Mouse (Mus musculus) heart, adult 2 months (tissue): ENCODE measurements around the gene Herc4. TPM values are rescaled to one million over a fixed set of nuclear protein-coding genes. Genes with fewer than 3 reads are reported as not detected.

Experiments
- DNase-seq, 2 experiments: peaks; one replicate each; pipeline ENCODE4 v3.0.0; 2021
- H3K27ac ChIP-seq: fragments of 200-600 bp; 2 replicates; pipeline ENCODE4 v1.8.1; 2022
- H3K27me3 ChIP-seq: fragments of 200-500 bp; 2 replicates; pipeline ENCODE4 v1.6.1; 2012; ENCODE audit warnings: mild to moderate bottlenecking, low read length, inconsistent platforms, mixed read lengths; ENCODE audit not compliant: control insufficient read depth, insufficient read depth
- H3K36me3 ChIP-seq: fragments of 200-500 bp; 2 replicates; pipeline ENCODE4 v1.6.1; 2012; ENCODE audit warnings: low read length, inconsistent platforms; ENCODE audit not compliant: control insufficient read depth, insufficient read depth
- H3K4me1 ChIP-seq: fragments of 200-500 bp; 2 replicates; pipeline ENCODE4 v1.6.1; 2011; ENCODE audit warnings: low read length; ENCODE audit not compliant: control insufficient read depth, insufficient read depth
- H3K4me3 ChIP-seq: fragments of 200-600 bp; 2 replicates; pipeline ENCODE4 v1.8.1; 2022
- H3K79me2 ChIP-seq: fragments of 200-500 bp; replicated peaks from 2 replicates; pipeline ENCODE4 v1.6.1; 2012; ENCODE audit warnings: mild to moderate bottlenecking, inconsistent platforms, low read length, moderate library complexity, mixed read lengths; ENCODE audit not compliant: control insufficient read depth, insufficient read depth
- H3K9ac ChIP-seq: fragments of 200-500 bp; 2 replicates; pipeline ENCODE4 v1.6.1; 2012; ENCODE audit warnings: low read depth, mild to moderate bottlenecking, control low read depth, inconsistent platforms, low read length, mixed read lengths
- CTCF ChIP-seq: fragments of 200-600 bp; IDR thresholded peaks from 2 replicates; pipeline ENCODE4 v1.8.1; 2022; ENCODE audit warnings: antibody characterized with exemption, mild to moderate bottlenecking, moderate library complexity
- EP300 ChIP-seq: fragments of 200-500 bp; IDR thresholded peaks from 2 replicates; pipeline ENCODE4 v1.6.1; 2011; ENCODE audit warnings: low read depth, low read length, control low read depth; ENCODE audit not compliant: insufficient read depth
- POLR2A ChIP-seq: fragments of 200-500 bp; IDR thresholded peaks from 2 replicates; pipeline ENCODE4 v1.6.1; 2011; ENCODE audit warnings: mild to moderate bottlenecking, low read depth, low read length, control low read depth; ENCODE audit not compliant: insufficient read depth
- WGBS: fragments of 180-500 bp; shearing (Covaris S2); methylation state at CpG from one replicate; pipeline ENCODE4 v1.1.7; 2018; 5-methylcytosine and 5-hydroxymethylcytosine counted together
- intact Hi-C: fragments of 180-260 bp; cut with DNase I; formaldehyde crosslinking; loops from one replicate; pipeline ENCODE4 v1.15.1; 2025
- polyA plus RNA-seq: library from polyadenylated mRNA; depleted of rRNA; stranded (reverse); fragments of >200 nt; gene quantifications from 2 replicates; pipeline ENCODE4 v1.2.3, GENCODE M21; 2012
- total RNA-seq, 2 experiments: library from RNA; stranded (reverse); gene quantifications; 2 replicates each; pipeline ENCODE4 v1.2.3; 2021

Herc4 gene
- total and polyA plus RNA-seq, 3 experiments = 13.1 to 32.3 (median 30.2) TPM

DNA sequence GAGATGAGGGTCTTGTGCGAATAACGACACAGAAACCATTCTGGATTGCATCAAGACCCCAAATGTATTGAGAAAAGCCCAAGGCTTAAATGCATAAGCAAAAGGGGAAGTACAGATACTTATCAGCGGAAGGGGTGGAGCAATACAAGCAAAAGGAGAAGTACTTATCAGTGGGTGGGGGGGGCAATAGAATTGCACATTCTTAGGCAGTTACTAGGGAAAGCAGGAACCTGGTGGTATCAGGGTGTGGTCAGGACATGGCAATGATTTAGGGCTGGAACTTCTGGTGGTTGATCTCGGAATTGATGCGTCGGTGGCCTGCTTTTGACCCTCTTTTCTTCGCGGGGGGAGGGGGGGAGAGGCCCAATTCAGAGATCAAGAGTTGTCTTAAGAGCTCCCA, 7.7 kb upstream of the Herc4 start:
- intact Hi-C loops = no loop called here

GRCm38 (mm10) chr10:63236663-63237062, 6.9 kb upstream of the Herc4 start:
- Histone ChIP-seq H3K79me2 (no peaks in the 10 kb centered on the region), H3K9ac (no peak overlapping the region), H3K27ac (no peak overlapping the region), H3K27me3 (no peaks in the 10 kb centered on the region), H3K4me3 (no peak overlapping the region), H3K36me3 (no peaks in the 10 kb centered on the region), H3K4me1 (no peaks in the 10 kb centered on the region)
- DNase-seq = no peak
- 90% methylated on average over 6 of the region's 6 CpGs for WGBS
- intact Hi-C loops = no loop called here
- TF ChIP-seq CTCF = no peak
- no peak for TF ChIP-seq POLR2A
- TF ChIP-seq EP300 = no peak

More for the DNA sequence above, 7.7 kb upstream of the Herc4 start:
- Histone ChIP-seq H3K4me1 (no peaks in the 10 kb centered on the region), H3K9ac (no peak overlapping the region), H3K27ac (no peak overlapping the region), H3K79me2 (no peaks in the 10 kb centered on the region), H3K27me3 (no peaks in the 10 kb centered on the region), H3K4me3 (no peak overlapping the region), H3K36me3 (no peaks in the 10 kb centered on the region; the same call in 1 of the 2 replicates)
- DNase-seq = no peak
- TF ChIP-seq EP300 (no peak), CTCF (no peak), POLR2A (no peak)
- 86% methylated on average over 8 of the region's 8 CpGs for WGBS

DNA sequence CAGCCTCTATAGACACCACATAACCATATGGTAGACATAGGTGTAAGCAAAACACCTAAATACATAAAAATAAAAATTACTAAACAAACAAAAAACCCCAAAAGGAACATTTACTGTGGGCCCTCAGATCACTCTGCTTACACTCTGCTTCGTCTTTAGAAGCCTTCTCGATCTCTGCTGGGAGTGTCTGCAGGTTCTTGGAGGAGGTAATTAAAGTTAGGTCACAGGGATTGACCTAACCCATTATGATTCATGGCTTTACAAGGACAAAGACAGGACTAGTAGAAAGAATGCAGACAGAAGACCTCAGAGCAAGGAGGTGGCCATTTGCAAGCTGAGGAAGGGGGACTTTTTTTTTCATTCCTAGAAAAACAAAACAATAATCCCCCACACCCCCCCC, 6.4 kb upstream of the Herc4 start:
- Histone ChIP-seq H3K27ac (no peak overlapping the region), H3K36me3 (no peaks in the 10 kb centered on the region), H3K27me3 (no peaks in the 10 kb centered on the region), H3K4me1 (no peaks in the 10 kb centered on the region), H3K9ac (no peak overlapping the region), H3K79me2 (no peaks in the 10 kb centered on the region), H3K4me3 (no peak overlapping the region)
- DNase-seq = no peak
- TF ChIP-seq CTCF = no peak
- TF ChIP-seq EP300 = no peak
- no peak for TF ChIP-seq POLR2A
- intact Hi-C loops = no loop called here
- 75% methylated on average over 2 of the region's 2 CpGs for WGBS

DNA sequence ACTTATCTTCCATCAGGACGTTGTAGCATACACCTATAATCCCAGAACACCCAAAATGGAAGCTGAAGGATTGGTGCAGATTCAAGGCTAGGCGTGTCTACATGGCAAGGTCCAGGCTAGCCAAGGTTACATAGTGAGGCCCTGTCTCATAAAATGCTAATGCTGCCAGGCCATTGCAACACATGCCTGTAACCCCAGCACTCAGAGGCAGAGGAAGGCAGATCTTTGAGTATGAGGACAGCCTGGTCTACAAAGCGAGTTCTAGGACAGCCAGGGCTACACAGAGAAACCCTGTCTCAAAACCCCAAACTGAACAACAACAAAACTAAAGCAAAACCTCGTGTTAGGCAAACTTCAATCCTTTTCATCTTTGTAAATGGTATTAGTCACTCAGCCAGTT, 5.5 kb upstream of the Herc4 start:
- Histone ChIP-seq H3K27ac (no peak overlapping the region), H3K36me3 (no peaks in the 10 kb centered on the region), H3K79me2 (no peaks in the 10 kb centered on the region), H3K4me1 (no peaks in the 10 kb centered on the region; the same call in 1 of the 2 replicates), H3K27me3 (no peaks in the 10 kb centered on the region), H3K4me3 (no peak overlapping the region), H3K9ac (no peak overlapping the region)
- no peak for TF ChIP-seq EP300
- intact Hi-C loops = no loop called here
- 68% methylated on average over 4 of the region's 4 CpGs for WGBS
- DNase-seq = no peak

DNA sequence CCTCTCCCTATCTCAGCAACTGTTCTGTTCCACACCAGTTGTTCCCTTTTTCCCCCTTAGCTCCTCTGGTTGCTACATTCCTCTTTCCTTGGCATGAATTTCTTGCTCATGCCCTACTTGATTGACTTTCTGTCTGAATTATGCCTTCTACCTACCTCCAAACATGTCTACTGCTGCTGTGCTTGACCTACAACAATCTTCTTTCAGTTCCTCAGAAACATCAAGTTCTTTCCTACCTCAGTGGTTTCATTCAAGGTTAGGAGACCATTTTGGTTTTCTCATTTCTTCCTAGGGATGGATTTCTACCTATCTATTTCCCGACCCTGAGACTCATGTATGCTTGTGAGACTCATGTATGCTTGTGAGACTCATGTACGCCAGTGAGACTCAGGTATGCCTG, 3.8 kb upstream of the Herc4 start:
- TF ChIP-seq CTCF = no peak
- TF ChIP-seq POLR2A = no peak
- Histone ChIP-seq H3K36me3 (peaks cover 1% of the 10 kb centered on the region; the same call in 1 of the 2 replicates), H3K4me3 (no peak overlapping the region), H3K27ac (no peak overlapping the region), H3K9ac (no peak overlapping the region), H3K4me1 (no peaks in the 10 kb centered on the region; the same call in none of the 2 replicates), H3K79me2 (no peaks in the 10 kb centered on the region), H3K27me3 (no peaks in the 10 kb centered on the region)
- no peak for DNase-seq
- intact Hi-C loops = loop anchor here (5.0 kb wide), 2 partner anchors 142 to 218 kb away; partner anchors contain the start of genes Dnajc12, Hnrnph3, Pbld2 and Sirt1
- WGBS = 74% methylated on average over 2 of the region's 2 CpGs

DNA sequence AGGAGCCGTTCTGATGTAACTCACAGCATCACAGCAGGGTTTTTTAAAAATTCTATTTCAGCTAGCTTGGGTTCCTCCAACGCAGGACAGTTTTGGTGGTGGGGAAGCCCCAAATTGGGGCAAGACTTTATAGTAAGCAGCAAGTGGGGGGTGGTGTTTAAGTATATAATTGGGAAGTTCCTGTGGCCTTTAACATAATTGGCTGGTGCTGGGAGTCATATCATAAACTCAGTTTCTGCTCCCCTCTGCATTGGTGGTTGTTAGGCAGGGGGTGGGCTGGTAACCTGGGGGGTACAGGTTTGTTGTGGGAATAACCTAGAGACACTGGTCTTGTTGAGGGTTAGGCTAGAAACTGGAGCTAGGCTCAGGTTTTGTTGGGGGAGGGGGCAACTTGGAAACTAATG, 2.7 kb upstream of the Herc4 start:
- Histone ChIP-seq H3K36me3 (peaks cover 9% of the 10 kb centered on the region), H3K27me3 (no peaks in the 10 kb centered on the region), H3K79me2 (0 out of 2 replicates have a peak, but pooled peaks cover 2% of the 10 kb centered on the region), H3K27ac (no peak overlapping the region), H3K4me3 (no peak overlapping the region), H3K9ac (no peak overlapping the region), H3K4me1 (no peaks in the 10 kb centered on the region; the same call in none of the 2 replicates)
- 67% methylated on average over 2 of the region's 2 CpGs for WGBS
- DNase-seq = no peak
- intact Hi-C loops = loop anchor here (5.0 kb wide), 2 partner anchors 141 to 219 kb away; partner anchors contain the start of genes Dnajc12, Hnrnph3, Pbld2 and Sirt1
- TF ChIP-seq EP300 (no peak), CTCF (no peak), POLR2A (no peak)
